Mouse (Mus musculus): ENCODE results near the gene Klhl8.

The Klhl8 gene

GRCm38 (mm10) chr5:103916595-103917356, 5.7 kb upstream of the Klhl8 start:
- in situ Hi-C loops (cut with MboI, MseI): no loop called here

- in situ Hi-C loops (cut with MboI, MseI): no loop called here
Observed at GRCm38 (mm10) chr5:103914335-103915226, 3.5 kb upstream of the Klhl8 start.

GRCm38 (mm10) chr5:103913150-103913549, 2.1 kb upstream of the Klhl8 start:
- in situ Hi-C loops (cut with MboI, MseI): no loop called here

- in situ Hi-C loops (cut with MboI, MseI): no loop called here
Observed at GRCm38 (mm10) chr5:103911555-103911954, 496 bp upstream of the Klhl8 start.

- in situ Hi-C loops (cut with MboI, MseI): no loop called here
Observed at GRCm38 (mm10) chr5:103910156-103910555, 903 bp downstream of the Klhl8 start.

- in situ Hi-C loops (cut with MboI, MseI): no loop called here
Observed at GRCm38 (mm10) chr5:103909466-103909865, 1.6 kb downstream of the Klhl8 start.

- in situ Hi-C loops (cut with MboI, MseI): no loop called here
Observed at GRCm38 (mm10) chr5:103908851-103909250, 2.2 kb downstream of the Klhl8 start.

GRCm38 (mm10) chr5:103907844-103908243, 3.2 kb downstream of the Klhl8 start:
- in situ Hi-C loops (cut with MboI, MseI): no loop called here

- in situ Hi-C loops (cut with MboI, MseI): no loop called here
Observed at GRCm38 (mm10) chr5:103906173-103906572, 4.9 kb downstream of the Klhl8 start.

GRCm38 (mm10) chr5:103898310-103898709, 12.7 kb downstream of the Klhl8 start:
- in situ Hi-C loops (cut with MboI, MseI): loop anchor here (10.0 kb wide), 1 partner anchor 1616 kb away; the partner anchor contains the start of gene Lrrc8c

GRCm38 (mm10) chr5:103889766-103890165, 21.3 kb downstream of the Klhl8 start:
- in situ Hi-C loops (cut with MboI, MseI): loop anchor here (10.0 kb wide), 1 partner anchor 1625 kb away; the partner anchor contains the start of gene Lrrc8c

GRCm38 (mm10) chr5:103863759-103864158, 47.3 kb downstream of the Klhl8 start:
- in situ Hi-C loops (cut with MboI, MseI): no loop called here

- in situ Hi-C loops (cut with MboI, MseI): no loop called here
Observed at GRCm38 (mm10) chr5:103860622-103861021, 50.4 kb downstream of the Klhl8 start.

- in situ Hi-C loops (cut with MboI, MseI): no loop called here
Observed at GRCm38 (mm10) chr5:103857151-103857550, 53.9 kb downstream of the Klhl8 start.

GRCm38 (mm10) chr5:103856286-103857009, 54.6 kb downstream of the Klhl8 start:
- in situ Hi-C loops (cut with MboI, MseI): no loop called here

- in situ Hi-C loops (cut with MboI, MseI): no loop called here
Observed at GRCm38 (mm10) chr5:103855483-103856211, 55.4 kb downstream of the Klhl8 start.

- in situ Hi-C loops (cut with MboI, MseI): no loop called here
Observed at GRCm38 (mm10) chr5:103854807-103855194, 56.3 kb downstream of the Klhl8 start.

- in situ Hi-C loops (cut with MboI, MseI): no loop called here
Observed at GRCm38 (mm10) chr5:103854041-103854806, 56.8 kb downstream of the Klhl8 start.

GRCm38 (mm10) chr5:103852756-103853549, 58.1 kb downstream of the Klhl8 start:
- in situ Hi-C loops (cut with MboI, MseI): no loop called here

- in situ Hi-C loops (cut with MboI, MseI): no loop called here
Observed at GRCm38 (mm10) chr5:103848546-103848945, 62.5 kb downstream of the Klhl8 start.

All from T-helper 2 cell (primary cell).